9 mouse cellular contexts compared by ENCODE assay signal in genomic region chr15:78244695-78245492, GRCm38 (mm10). TPM values are rescaled to one million over a fixed set of nuclear protein-coding genes. Genes with fewer than 3 reads are reported as not detected.
DNase-seq lines count a peak whose midpoint lies in the region; ATAC-seq and TF ChIP-seq lines count a peak whose summit lies in the region.
"Had no signal": no experiment of that assay in that cellular context is flagged by ENCODE, and none has a peak within 500 bp of the region (broad histone marks: within the 10 kb centered on the region; RNA-seq: fewer than 3 reads in every experiment).

Ncf4 (plus strand) TSS chr15:78244801.

- H3K27ac ChIP-seq in embryonic facial prominence, embryonic 14.5 days (replicated peaks; ENCODE audit: low read depth, low read length) = no peak within 1 kb of the TSS
- H3K27ac ChIP-seq in embryonic facial prominence, embryonic 10.5 days (replicated peaks) = no peak within 1 kb of the TSS; the same call in 1 of the 2 replicates
- peak within 1 kb of the TSS; percentile 71 for H3K27ac ChIP-seq in liver, embryonic 15.5 days (replicated peaks)
- peak within 1 kb of the TSS; percentile 90 for H3K27ac ChIP-seq in spleen, adult 2 months (ENCODE audit: insufficient read depth, low read length)
- H3K27ac ChIP-seq: embryonic facial prominence, embryonic 12.5 days had no signal

- peak; percentile 6 for DNase-seq in embryonic facial prominence, embryonic 14.5 days (ENCODE audit: low spot score)
- no peak for DNase-seq in embryonic facial prominence, embryonic 10.5 days (ENCODE audit: low spot score)
- DNase-seq in heart, adult 11 months = peak; percentile 98
- DNase-seq in spleen, adult 2 months (ENCODE audit: low read depth in 1 of 2, low spot score in 2 of 2) = peak; percentile 81 to 85
- no peak for DNase-seq in yolk sac, embryonic 10.5 days (ENCODE audit: low spot score)
- DNase-seq in cerebellum, adult 11 months = no peak
- no peak for DNase-seq in kidney, adult 18-20 months

- H3K4me3 ChIP-seq in embryonic facial prominence, embryonic 14.5 days (ENCODE audit: low read depth, low read length) = no peak within 1 kb of the TSS
- H3K4me3 ChIP-seq in embryonic facial prominence, embryonic 10.5 days = no peak within 1 kb of the TSS
- H3K4me3 ChIP-seq in liver, embryonic 15.5 days (replicated peaks) = peak within 1 kb of the TSS; percentile 37
- H3K4me3 ChIP-seq in spleen, adult 2 months (ENCODE audit: extremely low read depth, insufficient read depth, insufficient read length) = peak within 1 kb of the TSS; percentile 61
- H3K4me3 ChIP-seq: embryonic facial prominence, embryonic 12.5 days had no signal

- no peak for TF ChIP-seq CTCF in spleen, adult 2 months (IDR thresholded peaks at IDR 0.05; ENCODE audit: extremely low read depth, insufficient read depth, insufficient read length, insufficient replicate concordance)

- no peaks in the 10 kb centered on the region for H3K36me3 ChIP-seq in embryonic facial prominence, embryonic 14.5 days (ENCODE audit: control insufficient read depth, insufficient read depth, low read length)
- no peaks in the 10 kb centered on the region for H3K36me3 ChIP-seq in embryonic facial prominence, embryonic 10.5 days (replicated peaks)
- H3K36me3 ChIP-seq in liver, embryonic 15.5 days (replicated peaks) = no peaks in the 10 kb centered on the region
- H3K36me3 ChIP-seq in spleen, adult 2 months (ENCODE audit: control insufficient read depth, insufficient read depth, low read length) = no peaks in the 10 kb centered on the region
- H3K36me3 ChIP-seq: embryonic facial prominence, embryonic 12.5 days had no signal

- 67% methylated on average over 7 of the region's 7 CpGs for WGBS in embryonic facial prominence, embryonic 14.5 days
- WGBS in embryonic facial prominence, embryonic 10.5 days = 72% methylated on average over 7 of the region's 7 CpGs
- 30% methylated on average over 7 of the region's 7 CpGs for WGBS in liver, embryonic 15.5 days (ENCODE audit: insufficient replicate concordance)
- 12% methylated on average over 7 of the region's 7 CpGs for WGBS in spleen, adult 2 months

- no peaks in the 10 kb centered on the region for H3K27me3 ChIP-seq in embryonic facial prominence, embryonic 14.5 days (replicated peaks; ENCODE audit: control insufficient read depth, insufficient read depth, low read length)
- H3K27me3 ChIP-seq in embryonic facial prominence, embryonic 10.5 days (replicated peaks; ENCODE audit: low read depth, poor library complexity, severe bottlenecking) = no peaks in the 10 kb centered on the region
- no peaks in the 10 kb centered on the region for H3K27me3 ChIP-seq in liver, embryonic 15.5 days
- no peaks in the 10 kb centered on the region for H3K27me3 ChIP-seq in spleen, adult 2 months (ENCODE audit: control insufficient read depth, insufficient read depth, low read length)
- H3K27me3 ChIP-seq: embryonic facial prominence, embryonic 12.5 days had no signal

- H3K9ac ChIP-seq in embryonic facial prominence, embryonic 14.5 days (ENCODE audit: low read depth, low read length) = no peak within 1 kb of the TSS
- 0 out of 2 replicates have a peak within 1 kb of the TSS, but pooled peaks have one; percentile 11 for H3K9ac ChIP-seq in liver, embryonic 15.5 days
- H3K9ac ChIP-seq: embryonic facial prominence, embryonic 12.5 days had no signal

- no peaks in the 10 kb centered on the region; the same call in 1 of the 2 replicates for H3K4me1 ChIP-seq in embryonic facial prominence, embryonic 14.5 days (ENCODE audit: control insufficient read depth, insufficient read depth, low read length)
- no peaks in the 10 kb centered on the region for H3K4me1 ChIP-seq in embryonic facial prominence, embryonic 10.5 days
- 0 out of 2 replicates have a peak, but pooled peaks cover 3% of the 10 kb centered on the region for H3K4me1 ChIP-seq in liver, embryonic 15.5 days (replicated peaks)
- peaks cover 47% of the 10 kb centered on the region; the same call in 1 of the 2 replicates for H3K4me1 ChIP-seq in spleen, adult 2 months (ENCODE audit: control insufficient read depth, insufficient read depth, insufficient read length)
- H3K4me1 ChIP-seq: embryonic facial prominence, embryonic 12.5 days had no signal

- no peak for ATAC-seq in embryonic facial prominence, embryonic 14.5 days (ENCODE audit: low read depth)
- 0 out of 2 replicates have a peak, but pooled peaks have one; percentile 11 for ATAC-seq in liver, embryonic 15.5 days (ENCODE audit: insufficient read depth)

- no peak within 1 kb of the TSS for H3K4me2 ChIP-seq in embryonic facial prominence, embryonic 14.5 days (ENCODE audit: low read depth, low read length)
- H3K4me2 ChIP-seq in liver, embryonic 15.5 days = peak within 1 kb of the TSS; percentile 20
- H3K4me2 ChIP-seq: embryonic facial prominence, embryonic 12.5 days had no signal

- TF ChIP-seq POLR2A in spleen, adult 2 months (IDR thresholded peaks at IDR 0.05; ENCODE audit: low read depth, low read length) = peak; percentile 76

- no peaks in the 10 kb centered on the region for H3K9me3 ChIP-seq in embryonic facial prominence, embryonic 14.5 days (ENCODE audit: control insufficient read depth, low read length)
- H3K9me3 ChIP-seq in embryonic facial prominence, embryonic 10.5 days = no peaks in the 10 kb centered on the region
- H3K9me3 ChIP-seq in liver, embryonic 15.5 days (replicated peaks) = no peaks in the 10 kb centered on the region
- H3K9me3 ChIP-seq: embryonic facial prominence, embryonic 12.5 days had no signal

RNA-seq across cellular contexts. Expression of gene Ncf4, which starts in this region (rescaled TPM):
- polyA plus RNA-seq in embryonic facial prominence, embryonic 14.5 days (2014; fragmentation: Nextera tagmentation; extraction: Ambion mirVana) = 5.2 and 7.0 TPM in 2 replicates
- 4.2 and 6.2 TPM in 2 replicates for polyA plus RNA-seq in embryonic facial prominence, embryonic 10.5 days (2016; fragmentation: Nextera tagmentation; extraction: Ambion mirVana)
- polyA plus RNA-seq in liver, embryonic 15.5 days (2015; fragmentation: Nextera tagmentation; extraction: Ambion mirVana) = 46.6 and 47.6 TPM in 2 replicates
- 122 and 137 TPM in 2 replicates for polyA plus RNA-seq in spleen, adult 2 months (2012; rRNA removed)

Comparison
In these comparisons a context has a peak if more than half of its experiments do, and no peak if none do; other contexts are left out.
1. DNase-seq: peak in embryonic facial prominence, embryonic 14.5 days (single experiment), heart, adult 11 months (single experiment) and spleen, adult 2 months (2 of 2); none in embryonic facial prominence, embryonic 10.5 days (single experiment), yolk sac, embryonic 10.5 days (single experiment), cerebellum, adult 11 months (single experiment) and kidney, adult 18-20 months (single experiment).
2. H3K27ac ChIP-seq: peak in liver, embryonic 15.5 days (single experiment) and spleen, adult 2 months (single experiment); none in embryonic facial prominence, embryonic 14.5 days (single experiment) and embryonic facial prominence, embryonic 10.5 days (single experiment).
3. H3K4me3 ChIP-seq: peak in liver, embryonic 15.5 days (single experiment) and spleen, adult 2 months (single experiment); none in embryonic facial prominence, embryonic 14.5 days (single experiment) and embryonic facial prominence, embryonic 10.5 days (single experiment).